Mouse (Mus musculus) bone marrow macrophage, adult 2 months (primary cell): ENCODE results near the gene Gsta4.

Source experiments
- CTCF ChIP-seq: IDR thresholded peaks from 2 replicates; pipeline ENCODE4 v1.5.1; 2012; ENCODE audit warnings: low read depth, mild to moderate bottlenecking, low read length, moderate library complexity
- POLR2A ChIP-seq: IDR thresholded peaks from 2 replicates; pipeline ENCODE4 v1.6.1; 2012; ENCODE audit warnings: mild to moderate bottlenecking, low read depth, low read length, borderline replicate concordance

DNA sequence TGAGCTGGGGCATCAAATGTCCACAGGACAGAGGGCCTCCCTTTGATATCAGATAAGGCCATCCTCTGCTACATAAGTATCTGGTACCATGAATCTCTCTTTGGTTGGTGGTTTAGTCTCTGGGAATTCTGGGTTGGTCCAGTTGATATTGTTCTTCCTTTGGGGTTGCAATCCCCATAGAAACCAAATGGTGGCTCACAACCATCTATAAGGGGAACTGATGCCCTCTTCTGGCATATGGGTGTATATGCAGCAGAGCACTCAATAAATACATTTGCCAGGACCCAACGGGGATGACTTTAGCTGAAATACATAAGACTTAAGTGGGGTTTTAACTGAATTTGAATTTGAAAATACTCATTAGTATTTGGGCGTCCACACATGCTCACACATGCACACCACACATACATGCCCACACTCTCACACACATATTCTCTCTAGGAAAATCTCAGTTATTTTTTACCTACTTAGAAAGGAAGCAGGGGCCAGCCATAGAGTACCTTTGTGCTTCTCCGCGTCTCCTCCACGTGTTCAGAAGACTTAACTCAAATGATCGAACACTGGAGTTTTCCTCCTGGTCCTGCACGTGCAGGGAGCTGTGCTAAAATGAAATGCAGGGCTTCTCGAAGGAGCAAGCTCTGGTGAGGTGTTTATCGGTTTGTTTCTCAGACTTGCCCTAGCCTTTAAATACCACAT lies 11.5 kb downstream of the Gsta4 start:
- TF ChIP-seq CTCF (no peak), POLR2A (no peak)
